Mouse (Mus musculus) gastrocnemius, adult 18-20 months (tissue): ENCODE results near the gene Paqr7. TPM values are rescaled to one million over a fixed set of nuclear protein-coding genes. Genes with fewer than 3 reads are reported as not detected.
A peak's percentile ranks its signal among the peaks of the same experiment; 100 is the strongest.

Experiments used
- DNase-seq: peaks from one replicate; pipeline ENCODE4 v3.0.0; 2021; ENCODE audit warnings: low spot score
- microRNA-seq: library from miRNA; unstranded; fragments of <30 nt; microRNA quantifications from one replicate; pipeline ENCODE4 v1.2.0, GENCODE M21; 2021
- total RNA-seq, 2 experiments: library from RNA; stranded (reverse); gene quantifications; 2 replicates each; pipeline ENCODE4 v1.2.3; 2021

Gene Paqr7
- total RNA-seq, 2 experiments from 2014 or later, result 2.9 to 4.4 TPM

DNA sequence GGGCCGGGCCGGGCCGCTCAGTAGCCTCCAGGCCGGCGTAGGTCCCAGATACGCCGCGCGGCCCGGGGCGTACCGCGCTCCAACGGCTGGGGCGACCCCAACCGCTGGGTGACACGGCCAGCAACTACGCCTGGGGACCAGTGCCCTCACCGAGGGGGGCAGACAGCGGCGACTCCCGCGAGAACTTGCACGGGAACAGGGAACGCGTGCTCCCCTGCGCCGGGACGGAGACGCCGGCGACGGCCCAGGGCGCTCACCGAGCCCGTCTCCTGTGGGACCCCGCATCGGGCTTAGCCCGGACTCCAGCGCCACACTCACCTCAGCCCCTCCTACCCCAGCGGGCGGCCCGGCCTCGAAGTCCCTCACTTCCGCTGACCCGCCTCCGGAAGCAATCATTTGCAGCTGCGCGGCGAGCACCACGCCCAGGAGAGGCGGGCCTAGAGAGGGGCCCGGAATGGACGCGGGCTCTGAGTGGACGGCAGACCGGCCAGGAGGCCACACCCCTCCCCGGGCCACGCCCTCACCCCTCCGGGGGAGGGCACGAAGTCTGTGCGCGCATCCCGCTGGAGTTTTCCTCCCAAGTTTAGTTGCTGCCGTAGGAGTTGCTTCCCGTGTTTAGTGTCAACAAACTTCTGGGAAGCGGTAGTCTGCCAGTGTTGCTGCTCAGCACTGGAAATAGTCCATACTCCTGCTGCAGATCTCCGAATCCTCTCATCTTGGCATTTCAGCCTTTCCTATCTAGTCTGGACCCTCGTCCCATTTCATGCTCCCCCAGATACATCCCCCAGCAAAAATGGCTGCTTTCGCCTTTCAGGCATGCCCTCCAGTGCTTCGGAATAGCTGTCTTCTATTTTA lies 38.7 kb downstream of the Paqr7 start, which contains the start of gene Mtfr1l:
Gene Mtfr1l (minus strand): TSS at position 456 of the 855 bp plus-strand sequence.
- DNase-seq, result peak; percentile 98

DNA sequence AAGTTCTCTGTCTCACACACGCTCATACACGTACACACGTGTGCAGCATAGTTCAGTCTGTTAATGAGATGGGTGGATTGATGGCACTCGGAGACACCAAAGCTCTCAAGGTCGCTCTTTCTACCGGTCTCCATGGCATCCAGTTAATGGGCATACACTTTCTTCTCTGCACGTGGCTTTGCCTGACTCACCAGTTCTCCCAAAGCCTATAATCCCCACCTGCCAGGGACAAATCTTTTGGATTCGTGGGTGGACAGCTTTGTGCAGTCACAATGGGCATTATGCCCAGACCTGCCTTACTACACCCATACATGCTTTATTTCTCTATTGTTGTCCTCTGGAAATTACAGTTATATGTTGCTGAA lies 39.3 kb downstream of the Paqr7 start:
- no peak for DNase-seq

GRCm38 (mm10) chr4:134538997-134539580 lies 42.6 kb downstream of the Paqr7 start:
- no peak for DNase-seq

DNA sequence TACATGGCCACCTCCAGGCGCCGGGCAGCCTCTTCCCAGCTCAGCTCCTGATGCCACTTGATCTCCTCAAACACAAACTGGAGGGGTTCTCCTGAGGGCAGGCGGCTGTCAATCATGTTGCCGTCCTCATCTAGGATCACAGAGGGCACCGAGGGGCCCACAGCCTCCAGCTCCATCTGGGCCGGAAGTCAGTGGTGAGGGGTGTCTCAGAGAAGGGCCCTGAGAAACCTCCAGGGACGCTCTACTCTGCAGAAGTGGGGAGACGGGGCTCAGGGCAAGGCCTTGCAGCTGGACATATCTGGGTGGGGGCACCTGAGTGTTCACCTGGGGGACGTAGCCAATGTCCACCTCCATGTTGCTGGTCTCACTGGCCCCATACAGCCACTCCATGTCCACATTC lies 46.2 kb downstream of the Paqr7 start:
- DNase-seq, result no peak

- peak; percentile 93 for DNase-seq
Measured at GRCm38 (mm10) chr4:134543261-134543660, 46.8 kb downstream of the Paqr7 start.

DNA sequence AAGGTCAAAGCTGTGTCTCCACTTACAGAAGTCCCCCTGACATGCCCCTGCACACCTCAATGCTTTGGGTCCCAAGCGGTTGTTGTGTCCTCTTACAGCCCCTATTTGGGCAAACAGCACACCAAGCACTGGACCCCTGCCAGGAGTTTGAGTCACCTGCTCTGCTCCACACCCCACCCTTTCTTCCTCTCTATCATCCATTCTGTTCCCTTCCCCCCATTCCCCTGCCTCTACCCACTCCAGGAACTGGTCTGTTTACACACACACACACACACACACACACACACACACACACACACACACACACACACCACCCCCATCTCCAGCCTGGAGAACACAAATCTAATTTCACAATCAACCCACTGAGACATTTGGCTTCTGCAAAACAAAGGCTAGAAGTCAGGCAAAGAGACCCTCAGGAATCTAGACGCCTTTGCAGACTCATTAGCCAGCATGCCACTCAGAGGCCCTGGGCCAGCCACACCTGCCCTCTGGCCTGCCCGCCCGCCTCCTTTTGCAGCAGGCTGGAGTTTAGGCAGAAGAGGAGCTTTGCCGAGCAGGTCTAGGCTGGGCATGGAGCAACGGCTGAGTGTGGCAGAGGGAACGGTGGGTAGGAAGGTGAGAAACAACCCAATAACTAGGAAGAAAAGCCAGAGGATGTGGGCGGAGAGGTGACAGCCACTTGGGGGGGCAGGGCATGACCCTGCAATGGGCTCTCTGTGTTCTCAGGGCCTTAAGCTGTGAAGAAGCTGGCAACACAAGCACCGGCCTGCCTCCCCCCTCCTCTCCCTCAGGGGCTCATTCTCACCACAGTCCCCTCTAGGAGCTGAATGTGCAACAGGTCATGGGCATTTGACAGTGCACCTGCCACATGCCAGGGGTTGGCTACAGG lies 50.6 kb downstream of the Paqr7 start:
- no peak for DNase-seq

DNA sequence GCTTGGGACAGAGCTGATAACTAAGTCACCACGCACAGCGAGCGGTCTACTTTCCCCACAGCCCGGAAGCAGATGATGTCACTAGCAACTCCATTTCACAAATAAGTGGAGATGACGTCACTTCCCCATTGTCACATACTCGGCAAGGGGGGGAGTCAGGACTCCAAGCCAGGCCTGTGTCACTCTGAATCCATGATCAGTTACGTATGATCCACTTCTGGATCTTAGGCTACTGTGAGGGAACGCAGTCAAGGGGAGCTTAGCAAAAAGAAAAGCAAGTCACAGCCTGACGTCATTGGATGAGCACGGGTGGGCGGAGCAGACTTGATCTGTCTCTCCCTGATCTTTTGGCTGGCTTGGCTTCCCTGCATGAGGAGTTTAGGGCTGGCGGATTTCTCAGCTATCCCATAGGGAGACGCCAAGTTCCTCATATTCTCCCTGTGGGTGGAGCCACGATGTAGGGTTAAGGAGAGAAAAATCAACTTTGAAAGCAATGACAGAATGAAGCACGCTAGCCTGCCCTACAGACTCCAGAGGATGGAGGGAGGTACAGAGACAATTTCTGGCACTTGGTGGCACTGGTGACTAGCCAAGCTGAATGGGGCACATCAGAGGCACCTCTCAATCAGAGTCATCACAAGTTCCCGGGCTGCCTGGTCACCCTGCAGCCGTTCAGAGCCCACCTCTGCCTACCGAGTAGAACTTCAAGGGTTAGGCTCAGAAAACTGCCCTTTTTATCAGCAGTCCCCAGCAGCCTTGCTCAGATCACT lies 51.9 kb downstream of the Paqr7 start:
- DNase-seq, result peak; percentile 47

DNA sequence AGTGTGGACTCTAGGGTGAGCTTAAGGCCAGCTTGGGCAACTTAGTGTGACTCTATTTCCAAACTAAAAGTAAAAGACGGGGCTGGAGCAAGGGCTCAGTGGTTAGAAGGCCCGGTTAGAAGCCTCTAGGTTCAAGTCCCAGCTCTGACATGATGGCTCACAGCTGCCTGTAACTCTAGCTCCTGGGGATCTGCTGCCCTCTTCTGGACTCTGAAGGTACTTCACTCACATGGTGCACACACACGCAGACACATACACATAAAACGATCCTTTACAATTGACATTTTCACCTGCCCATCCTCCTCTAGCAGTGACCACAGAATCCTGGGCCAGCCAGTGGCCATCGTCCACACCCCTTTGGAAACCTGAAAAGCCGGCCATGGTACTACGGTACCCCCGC lies 53.4 kb downstream of the Paqr7 start:
- DNase-seq, result no peak

- peak; percentile 59 for DNase-seq
Measured at GRCm38 (mm10) chr4:134551494-134552316, 55.2 kb downstream of the Paqr7 start, which contains the start of gene Selenon. Gene Selenon, minus strand, starts transcription at chr4:134552166.

GRCm38 (mm10) chr4:134553631-134554030 lies 57.1 kb downstream of the Paqr7 start:
- no peak for DNase-seq

DNA sequence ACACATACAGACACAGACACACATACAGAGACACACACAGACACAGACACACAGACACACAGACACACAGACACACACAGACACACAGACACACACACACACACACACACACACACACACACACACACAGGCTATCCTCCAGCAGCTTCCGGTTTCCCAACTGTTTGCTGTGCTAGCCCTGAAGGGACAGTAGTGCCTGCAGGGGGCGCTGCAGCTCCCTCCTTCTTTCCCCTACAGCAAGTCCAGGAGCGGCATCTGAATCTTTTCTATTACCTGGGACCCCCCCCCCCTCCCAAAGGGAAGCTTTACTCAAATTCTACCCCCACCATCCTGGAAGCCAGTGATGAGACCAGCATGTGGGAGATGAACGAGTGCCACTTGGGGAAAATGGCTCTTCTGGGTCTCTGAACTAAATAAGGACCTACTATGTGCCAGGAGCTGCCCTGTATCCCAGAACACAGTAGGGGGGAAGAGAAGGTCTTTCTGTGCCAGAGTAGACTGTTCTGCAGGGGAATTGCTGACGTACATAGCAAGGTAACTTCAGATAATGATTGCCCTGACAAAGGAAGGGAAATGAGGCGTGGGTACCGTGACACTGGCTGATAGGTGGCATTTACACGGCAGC lies 59.6 kb downstream of the Paqr7 start:
- DNase-seq, result no peak

DNA sequence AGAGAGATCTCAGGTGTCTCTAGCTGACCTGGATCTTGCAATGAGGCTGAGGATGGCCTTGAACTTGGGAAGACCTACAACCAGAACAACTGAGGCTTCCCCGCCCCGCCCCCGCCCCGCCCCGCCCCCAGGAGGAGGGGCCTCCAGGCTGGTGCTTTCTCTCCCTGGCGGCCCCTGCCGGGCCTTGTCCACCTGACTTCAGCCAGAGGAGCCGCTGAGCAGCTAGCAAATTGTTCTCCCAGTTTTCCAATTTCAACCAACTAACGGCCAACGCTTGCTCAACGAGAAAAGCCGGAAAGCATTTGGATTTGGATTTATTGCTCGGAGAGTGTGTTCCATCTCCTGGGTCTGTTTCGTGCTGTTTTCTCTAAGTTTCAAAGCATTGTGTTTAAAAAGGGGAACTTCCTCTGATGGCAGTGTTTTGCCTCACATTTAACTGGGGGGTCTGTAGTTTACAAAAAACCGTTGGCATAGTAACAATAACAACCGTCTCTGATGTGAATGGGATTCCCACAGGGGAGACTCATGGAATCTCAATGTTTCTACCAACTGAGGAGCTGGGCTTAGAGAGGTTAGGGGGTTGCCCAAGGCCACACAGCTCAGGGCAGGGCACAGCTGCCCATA lies 61.2 kb downstream of the Paqr7 start:
- DNase-seq, result peak; percentile 38

DNA sequence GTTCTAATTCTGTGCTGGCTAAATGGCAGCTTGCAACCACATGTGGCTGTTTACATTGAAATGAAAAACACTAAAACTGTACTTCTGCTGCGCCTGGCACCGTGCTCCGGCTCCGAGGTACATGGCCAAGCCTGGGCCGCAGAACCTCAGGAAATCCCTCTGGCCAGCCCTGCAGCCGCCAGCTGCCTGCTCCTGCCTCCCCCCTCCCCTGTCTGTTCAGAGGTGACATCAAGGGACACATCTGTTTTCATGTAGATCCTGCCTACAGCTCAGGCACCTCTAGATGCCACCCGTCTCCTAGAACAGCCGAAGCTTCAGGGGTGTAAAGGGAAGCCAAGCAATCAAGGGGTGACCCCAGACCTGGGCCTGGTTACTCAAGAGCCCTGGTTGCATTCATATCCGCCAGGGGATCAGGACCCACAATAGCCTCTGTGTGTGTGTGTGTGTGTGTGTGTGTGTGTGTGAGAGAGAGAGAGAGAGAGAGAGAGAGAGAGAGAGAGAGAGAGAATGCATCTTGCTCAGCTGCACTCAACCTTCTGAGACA lies 62.1 kb downstream of the Paqr7 start:
- DNase-seq, result no peak

DNA sequence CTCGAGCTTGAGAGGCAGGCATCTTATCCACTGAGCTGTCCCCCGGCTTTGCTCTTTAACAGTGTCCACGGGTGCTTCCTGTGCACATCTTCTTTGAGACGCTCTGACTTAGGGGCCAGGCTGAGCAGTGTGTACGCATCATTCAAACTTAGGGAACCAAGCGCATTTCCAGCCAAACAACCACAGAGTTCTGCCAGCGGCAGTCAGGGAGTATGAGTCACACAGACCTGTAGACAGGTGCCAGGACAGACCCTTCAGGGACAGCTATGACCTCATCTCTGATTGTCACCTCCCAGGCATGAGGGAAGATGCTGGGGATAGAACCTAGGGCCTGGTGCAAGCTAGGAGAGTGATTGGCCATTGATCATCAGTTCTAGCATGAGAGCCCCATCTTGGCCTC lies 62.7 kb downstream of the Paqr7 start:
- DNase-seq, result no peak

Small RNA genes within 50 kb of the gene (microRNA-seq; reads per million reads assigned to microRNA genes)
- gene Gm23634, result not detected

Other genes with a start within 250 kb of the Paqr7 start
- gene Gm30191, start 249.8 kb upstream of the Paqr7 start, total RNA-seq, result not detected
- 1 to 10 TPM; 2.9 to 3.1 TPM for gene Grrp1, start 242.6 kb upstream of the Paqr7 start, total RNA-seq
- 1 to 10 TPM; 3.9 to 5.7 TPM for gene Pdik1l, start 208.8 kb upstream of the Paqr7 start, total RNA-seq
- 100 to 1,000 TPM; 322 to 461 TPM for gene Trim63, start 181.6 kb upstream of the Paqr7 start, total RNA-seq
- 10 to 100 TPM in 1 of 2 experiments, 1 to 10 TPM in 1; 5.4 to 12.7 TPM for gene Slc30a2, start 153.5 kb upstream of the Paqr7 start, total RNA-seq
- gene Extl1, start 112.8 kb upstream of the Paqr7 start, total RNA-seq, result 10 to 100 TPM; 25.5 to 31.9 TPM
- gene Pafah2, start 100.4 kb upstream of the Paqr7 start, total RNA-seq, result 1 to 10 TPM; 2.5 to 2.6 TPM
- gene Stmn1, start 28.4 kb upstream of the Paqr7 start, total RNA-seq, result 1 to 10 TPM; 2.5 to 3.5 TPM
- not detected for gene Aunip, start 14.3 kb downstream of the Paqr7 start, total RNA-seq
- 100 to 1,000 TPM; 139 to 147 TPM for gene Mtfr1l, start 38.7 kb downstream of the Paqr7 start, total RNA-seq
- 1 to 10 TPM; 4.2 to 4.9 TPM for gene Selenon, start 55.5 kb downstream of the Paqr7 start, total RNA-seq
- 1 to 10 TPM; 2.5 to 3.6 TPM for gene Man1c1, start 207.6 kb downstream of the Paqr7 start, total RNA-seq